Mouse (Mus musculus): ENCODE measurements at regions not wholly inside any gene's neighbourhood (a gene's known extent, or its start where the extent isn't known, plus 50 kb on each side); places are given as distances from the start of the nearest gene placed in this dataset.

DNA sequence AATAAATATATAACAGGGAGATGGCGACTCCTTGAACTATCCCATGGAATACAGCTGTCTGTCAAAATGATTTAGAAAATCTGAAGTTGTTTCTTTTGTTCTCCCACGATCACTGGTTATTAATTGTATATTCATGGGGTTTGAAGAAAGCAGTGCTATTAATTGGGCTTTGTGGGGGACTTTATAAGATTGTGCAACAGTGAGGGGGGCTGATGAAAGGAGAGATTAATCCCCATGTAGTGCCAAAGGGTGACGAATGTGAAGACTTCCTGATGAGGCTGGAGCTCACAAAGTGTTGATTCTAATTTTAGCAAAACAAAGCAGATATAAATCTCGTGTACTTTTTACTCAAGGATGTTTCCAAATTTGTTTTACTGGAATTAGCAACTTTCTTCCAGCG is 340.0 kb upstream of the Id4 start:
- H3K4me1 ChIP-seq (ENCODE audit: control insufficient read depth, insufficient read depth, low read length) = no peaks in the 10 kb centered on the region
- H3K27ac ChIP-seq (ENCODE audit: control insufficient read depth, insufficient read depth, low read depth, low read length) = no peak overlapping the region
- no peaks in the 10 kb centered on the region for H3K27me3 ChIP-seq (ENCODE audit: control insufficient read depth, insufficient read depth, low read length)
- no peak overlapping the region for H3K4me3 ChIP-seq (ENCODE audit: control insufficient read depth, low read depth, low read length)
- TF ChIP-seq POLR2A (IDR thresholded peaks at IDR 0.05; ENCODE audit: control insufficient read depth, low read depth, low read length) (no peak), CTCF (IDR thresholded peaks at IDR 0.05; ENCODE audit: control insufficient read depth, insufficient read depth, insufficient replicate concordance, low read depth, low read length) (no peak)
- H3K36me3 ChIP-seq (ENCODE audit: control insufficient read depth, insufficient read depth, low read length) = no peaks in the 10 kb centered on the region

DNA sequence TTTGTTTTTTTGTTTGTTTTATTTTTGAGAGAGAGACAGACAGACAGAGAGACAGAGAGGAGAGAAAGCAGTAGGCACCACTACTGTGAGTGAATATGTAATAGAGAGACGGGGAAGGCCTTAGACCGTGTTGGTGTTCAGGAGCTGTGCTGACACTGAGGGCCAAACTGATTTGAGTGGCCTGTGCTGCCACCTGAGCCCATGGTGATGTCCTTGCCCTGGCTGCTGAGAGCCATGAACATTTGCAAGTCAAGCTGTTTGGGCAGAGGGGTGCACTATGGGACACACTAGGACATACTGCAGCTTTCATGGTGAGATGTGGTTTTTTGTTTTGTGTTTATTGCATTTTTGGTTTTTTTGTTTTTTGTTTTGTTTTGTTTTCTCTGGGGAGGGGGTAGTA is 320.3 kb upstream of the Id4 start:
- H3K36me3 ChIP-seq (ENCODE audit: control insufficient read depth, insufficient read depth, low read length) = no peaks in the 10 kb centered on the region
- no peaks in the 10 kb centered on the region for H3K4me1 ChIP-seq (ENCODE audit: control insufficient read depth, insufficient read depth, low read length)
- no peak overlapping the region for H3K4me3 ChIP-seq (ENCODE audit: control insufficient read depth, low read depth, low read length)
- H3K27ac ChIP-seq (ENCODE audit: control insufficient read depth, insufficient read depth, low read depth, low read length) = no peak overlapping the region
- H3K27me3 ChIP-seq (ENCODE audit: control insufficient read depth, insufficient read depth, low read length) = no peaks in the 10 kb centered on the region
- TF ChIP-seq POLR2A (IDR thresholded peaks at IDR 0.05; ENCODE audit: control insufficient read depth, low read depth, low read length) (no peak), CTCF (IDR thresholded peaks at IDR 0.05; ENCODE audit: control insufficient read depth, insufficient read depth, insufficient replicate concordance, low read depth, low read length) (no peak)

DNA sequence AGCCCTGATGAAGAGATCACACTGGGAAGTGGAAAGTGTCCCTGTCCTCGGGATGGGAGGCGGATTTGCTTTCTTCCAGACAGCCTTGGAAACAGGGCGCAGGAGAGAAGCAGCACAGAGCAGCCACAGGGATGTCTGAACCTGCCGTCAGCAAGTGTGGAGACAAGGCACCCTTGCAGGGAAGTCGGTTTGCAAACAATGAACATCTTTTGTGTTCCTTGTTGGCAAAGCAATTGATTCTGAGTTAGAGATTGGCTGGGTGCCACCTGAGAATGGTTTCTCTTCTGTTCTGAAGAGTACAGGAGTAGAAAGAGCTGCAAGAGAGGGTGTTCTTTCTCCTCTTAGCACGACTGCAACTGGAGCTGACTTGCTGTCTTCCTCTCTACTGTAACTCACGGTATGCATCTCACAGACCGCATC is 318.6 kb upstream of the Id4 start:
- H3K27ac ChIP-seq (ENCODE audit: control insufficient read depth, insufficient read depth, low read depth, low read length) = no peak overlapping the region
- TF ChIP-seq POLR2A (IDR thresholded peaks at IDR 0.05; ENCODE audit: control insufficient read depth, low read depth, low read length) = no peak
- no peak for TF ChIP-seq CTCF (IDR thresholded peaks at IDR 0.05; ENCODE audit: control insufficient read depth, insufficient read depth, insufficient replicate concordance, low read depth, low read length)
- H3K4me1 ChIP-seq (ENCODE audit: control insufficient read depth, insufficient read depth, low read length) = no peaks in the 10 kb centered on the region
- H3K27me3 ChIP-seq (ENCODE audit: control insufficient read depth, insufficient read depth, low read length) = no peaks in the 10 kb centered on the region
- no peaks in the 10 kb centered on the region for H3K36me3 ChIP-seq (ENCODE audit: control insufficient read depth, insufficient read depth, low read length)
- no peak overlapping the region for H3K4me3 ChIP-seq (ENCODE audit: control insufficient read depth, low read depth, low read length)

DNA sequence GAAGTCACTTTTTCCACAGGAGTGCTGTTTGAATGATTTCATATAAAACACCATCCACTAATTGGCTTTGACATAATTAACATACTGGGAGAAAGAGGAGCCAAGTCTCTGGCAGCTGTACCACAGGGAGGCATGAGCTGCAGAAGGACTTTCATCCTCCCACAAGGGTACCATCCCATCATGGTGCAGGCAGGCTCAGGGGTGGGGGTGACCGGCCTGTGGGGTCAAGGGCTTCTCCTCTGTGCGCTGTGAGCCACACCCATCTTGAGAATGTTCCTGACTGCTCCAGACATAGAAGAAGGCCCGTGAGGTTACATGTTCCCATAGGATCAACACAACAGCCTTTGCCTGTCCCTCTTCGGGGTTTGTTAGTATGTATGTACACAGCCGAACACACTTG is 317.4 kb upstream of the Id4 start:
- H3K4me1 ChIP-seq (ENCODE audit: control insufficient read depth, insufficient read depth, low read length) = no peaks in the 10 kb centered on the region
- TF ChIP-seq POLR2A (IDR thresholded peaks at IDR 0.05; ENCODE audit: control insufficient read depth, low read depth, low read length) (no peak), CTCF (IDR thresholded peaks at IDR 0.05; ENCODE audit: control insufficient read depth, insufficient read depth, insufficient replicate concordance, low read depth, low read length) (no peak)
- no peaks in the 10 kb centered on the region for H3K36me3 ChIP-seq (ENCODE audit: control insufficient read depth, insufficient read depth, low read length)
- no peaks in the 10 kb centered on the region for H3K27me3 ChIP-seq (ENCODE audit: control insufficient read depth, insufficient read depth, low read length)
- H3K27ac ChIP-seq (ENCODE audit: control insufficient read depth, insufficient read depth, low read depth, low read length) = no peak overlapping the region
- H3K4me3 ChIP-seq (ENCODE audit: control insufficient read depth, low read depth, low read length) = no peak overlapping the region

DNA sequence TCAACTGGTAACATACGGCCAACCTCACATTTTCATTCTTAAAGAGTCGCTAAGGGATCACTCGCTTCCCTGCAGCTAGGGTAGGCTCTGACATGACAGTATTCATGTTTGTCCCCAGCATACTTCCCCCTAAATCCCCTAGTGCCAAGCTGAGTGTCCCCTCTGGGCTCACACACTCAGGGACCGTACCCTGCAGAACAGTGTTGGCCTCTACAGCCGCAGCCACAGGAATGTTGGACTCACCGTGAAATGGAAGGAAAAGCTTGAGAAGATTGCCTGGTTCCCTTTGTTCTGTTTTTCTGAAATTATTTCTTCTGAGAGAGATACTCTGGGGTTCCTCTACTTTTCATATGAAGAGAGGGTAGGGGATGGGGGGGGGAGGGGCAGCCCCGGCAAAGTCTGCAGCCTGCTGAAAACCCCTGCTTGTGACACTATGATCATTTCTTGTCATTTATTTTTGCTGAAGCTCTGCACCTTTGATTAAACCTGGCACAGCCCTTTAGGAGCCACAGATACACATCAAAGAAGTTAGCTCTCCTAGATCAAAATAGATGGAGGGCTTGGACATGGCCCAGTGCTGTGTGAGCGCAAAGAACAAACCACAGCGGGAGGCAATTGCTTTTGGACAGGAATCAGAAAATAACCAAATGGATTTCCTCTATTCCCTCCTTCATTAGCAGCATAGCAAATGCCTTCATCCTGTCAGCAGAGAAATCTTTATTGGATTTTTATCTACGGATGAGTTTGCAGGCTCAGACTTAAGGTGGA is 312.7 kb upstream of the Id4 start:
- no peaks in the 10 kb centered on the region for H3K27me3 ChIP-seq (ENCODE audit: control insufficient read depth, insufficient read depth, low read length)
- no peaks in the 10 kb centered on the region for H3K36me3 ChIP-seq (ENCODE audit: control insufficient read depth, insufficient read depth, low read length)
- no peak overlapping the region for H3K27ac ChIP-seq (ENCODE audit: control insufficient read depth, insufficient read depth, low read depth, low read length)
- H3K4me3 ChIP-seq (ENCODE audit: control insufficient read depth, low read depth, low read length) = no peak overlapping the region
- TF ChIP-seq CTCF (IDR thresholded peaks at IDR 0.05; ENCODE audit: control insufficient read depth, insufficient read depth, insufficient replicate concordance, low read depth, low read length) (no peak), POLR2A (IDR thresholded peaks at IDR 0.05; ENCODE audit: control insufficient read depth, low read depth, low read length) (no peak)
- H3K4me1 ChIP-seq (ENCODE audit: control insufficient read depth, insufficient read depth, low read length) = no peaks in the 10 kb centered on the region

DNA sequence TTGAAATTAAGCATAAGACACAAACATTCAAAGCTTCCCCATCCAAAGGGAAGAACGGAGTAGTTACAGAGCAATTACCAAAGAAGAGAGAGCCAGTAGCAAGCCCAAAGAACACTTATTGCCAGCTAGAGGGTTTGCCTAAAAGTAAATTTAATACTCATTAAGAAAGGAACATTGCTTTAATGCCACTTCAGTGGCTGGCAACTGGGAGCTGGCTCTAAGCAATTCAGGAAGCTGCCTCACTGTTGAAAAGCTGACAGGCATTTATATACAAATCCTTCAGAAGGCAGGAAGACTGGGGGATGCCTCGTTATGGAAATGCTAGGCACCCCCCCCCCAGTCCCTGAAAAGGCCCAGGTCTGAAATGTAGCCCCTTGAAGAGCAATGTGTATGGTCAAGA is 310.6 kb upstream of the Id4 start:
- Histone ChIP-seq H3K4me3 (ENCODE audit: control insufficient read depth, low read depth, low read length) (no peak overlapping the region), H3K4me1 (ENCODE audit: control insufficient read depth, insufficient read depth, low read length) (no peaks in the 10 kb centered on the region), H3K27me3 (ENCODE audit: control insufficient read depth, insufficient read depth, low read length) (no peaks in the 10 kb centered on the region), H3K36me3 (ENCODE audit: control insufficient read depth, insufficient read depth, low read length) (no peaks in the 10 kb centered on the region), H3K27ac (ENCODE audit: control insufficient read depth, insufficient read depth, low read depth, low read length) (no peak overlapping the region)
- TF ChIP-seq CTCF (IDR thresholded peaks at IDR 0.05; ENCODE audit: control insufficient read depth, insufficient read depth, insufficient replicate concordance, low read depth, low read length) (no peak), POLR2A (IDR thresholded peaks at IDR 0.05; ENCODE audit: control insufficient read depth, low read depth, low read length) (no peak)

DNA sequence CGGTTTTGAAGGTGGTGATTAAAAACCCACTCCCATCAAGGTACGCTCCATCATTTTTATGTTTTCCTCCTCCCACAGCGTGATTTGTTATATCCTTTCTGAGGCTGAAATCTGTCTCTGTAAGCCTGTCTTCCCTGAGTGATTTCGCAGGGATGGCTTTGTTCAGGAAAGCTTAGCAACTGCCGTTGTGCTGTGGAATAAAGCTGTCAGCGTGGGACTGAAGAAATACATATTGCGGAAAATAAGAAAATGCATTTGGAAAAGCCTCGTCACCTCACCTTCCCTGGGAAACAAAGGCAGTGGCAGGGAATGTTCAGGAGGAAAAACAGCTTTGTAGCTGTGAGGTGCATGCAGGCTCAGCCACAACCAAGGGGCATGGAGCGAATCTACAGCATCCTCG is 310.0 kb upstream of the Id4 start:
- Histone ChIP-seq H3K27ac (ENCODE audit: control insufficient read depth, insufficient read depth, low read depth, low read length) (no peak overlapping the region), H3K36me3 (ENCODE audit: control insufficient read depth, insufficient read depth, low read length) (no peaks in the 10 kb centered on the region), H3K4me1 (ENCODE audit: control insufficient read depth, insufficient read depth, low read length) (no peaks in the 10 kb centered on the region), H3K27me3 (ENCODE audit: control insufficient read depth, insufficient read depth, low read length) (no peaks in the 10 kb centered on the region), H3K4me3 (ENCODE audit: control insufficient read depth, low read depth, low read length) (no peak overlapping the region)
- TF ChIP-seq CTCF (IDR thresholded peaks at IDR 0.05; ENCODE audit: control insufficient read depth, insufficient read depth, insufficient replicate concordance, low read depth, low read length) = no peak
- TF ChIP-seq POLR2A (IDR thresholded peaks at IDR 0.05; ENCODE audit: control insufficient read depth, low read depth, low read length) = no peak
